In the genomic region with DNA sequence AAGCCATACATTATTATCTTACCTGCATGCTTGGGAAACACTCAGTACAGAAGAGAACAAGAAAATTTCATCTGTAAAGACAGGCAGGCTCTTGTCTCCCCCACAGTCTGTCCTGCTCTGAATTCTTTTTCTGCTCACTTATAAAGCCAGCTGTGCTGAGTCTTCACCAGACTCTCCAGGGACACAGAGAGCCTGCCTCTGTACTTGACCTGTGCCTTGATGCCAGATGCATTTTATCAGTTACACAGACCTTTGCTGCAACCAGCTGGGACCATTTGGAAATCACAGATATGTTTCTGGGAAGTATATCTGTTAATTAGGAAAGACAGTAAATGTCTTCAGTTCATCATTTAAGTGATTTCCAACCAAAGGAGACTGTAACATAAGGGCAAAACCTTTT, we compare ENCODE assay signal across 12 mouse cellular contexts. TPM values are rescaled to one million over a fixed set of nuclear protein-coding genes. Genes with fewer than 3 reads are reported as not detected.
DNase-seq lines count a peak whose midpoint lies in the region; ATAC-seq and TF ChIP-seq lines count a peak whose summit lies in the region.
"Had no signal": no experiment of that assay in that cellular context is flagged by ENCODE, and none has a peak within 500 bp of the region (broad histone marks: within the 10 kb centered on the region; RNA-seq: fewer than 3 reads in every experiment).

A gene (minus strand): TSS at position 106 of the 400 bp plus-strand sequence.

- H3K36me3 ChIP-seq in kidney, adult 2 months (ENCODE audit: control insufficient read depth, insufficient read depth, low read length), result no peaks in the 10 kb centered on the region
- no peaks in the 10 kb centered on the region for H3K36me3 ChIP-seq in midbrain, embryonic 15.5 days (replicated peaks)
- H3K36me3 ChIP-seq: forebrain, embryonic 12.5 days; heart, embryonic 15.5 days; liver, embryonic 15.5 days had no signal

- H3K9ac ChIP-seq in midbrain, embryonic 15.5 days, result no peak within 1 kb of the TSS
- H3K9ac ChIP-seq: forebrain, embryonic 12.5 days; heart, embryonic 15.5 days; liver, embryonic 15.5 days had no signal

- no peaks in the 10 kb centered on the region for H3K4me1 ChIP-seq in kidney, adult 2 months (ENCODE audit: control insufficient read depth, insufficient read depth, low read length)
- no peaks in the 10 kb centered on the region for H3K4me1 ChIP-seq in midbrain, embryonic 15.5 days
- H3K4me1 ChIP-seq: forebrain, embryonic 12.5 days; heart, embryonic 15.5 days; liver, embryonic 15.5 days had no signal

- H3K9me3 ChIP-seq in midbrain, embryonic 15.5 days, result no peaks in the 10 kb centered on the region
- H3K9me3 ChIP-seq: forebrain, embryonic 12.5 days; heart, embryonic 15.5 days; liver, embryonic 15.5 days had no signal

- DNase-seq in adrenal gland, adult 2 months, result no peak
- no peak for DNase-seq in adrenal gland, postnatal 10 days
- DNase-seq in kidney, adult 2 months, result peak; percentile 61
- no peak for DNase-seq in kidney, adult 18-20 months
- DNase-seq in kidney, postnatal 14 days, result peak; percentile 71
- DNase-seq in lung, postnatal 36 days, result peak; percentile 64

- H3K4me3 ChIP-seq in kidney, adult 2 months (ENCODE audit: insufficient read depth, low read depth, low read length), result no peak within 1 kb of the TSS
- H3K4me3 ChIP-seq in midbrain, embryonic 15.5 days, result no peak within 1 kb of the TSS
- H3K4me3 ChIP-seq: forebrain, embryonic 12.5 days; heart, embryonic 15.5 days; liver, embryonic 15.5 days had no signal

- no peak within 1 kb of the TSS for H3K4me2 ChIP-seq in midbrain, embryonic 15.5 days
- H3K4me2 ChIP-seq: forebrain, embryonic 12.5 days; heart, embryonic 15.5 days; liver, embryonic 15.5 days had no signal

- ATAC-seq in midbrain, embryonic 15.5 days (replicated peaks), result no peak
- ATAC-seq in erythroid progenitor cell, adult 5-6 weeks (replicated peaks; ENCODE audit: low FRiP score, poor library complexity, severe bottlenecking), result no peak
- ATAC-seq: intestine, embryonic 16.5 days had no signal

- TF ChIP-seq CTCF in kidney, adult 2 months (conservative IDR thresholded peaks at IDR 0.05; ENCODE audit: insufficient read depth, insufficient read length, low read depth, low read length), result no peak

- no peak within 1 kb of the TSS for H3K27ac ChIP-seq in kidney, adult 2 months (ENCODE audit: insufficient read depth, low read depth, low read length)
- H3K27ac ChIP-seq in midbrain, embryonic 15.5 days, result no peak within 1 kb of the TSS
- H3K27ac ChIP-seq: forebrain, embryonic 12.5 days; heart, embryonic 15.5 days; liver, embryonic 15.5 days had no signal

- H3K27me3 ChIP-seq in kidney, adult 2 months (replicated peaks; ENCODE audit: control insufficient read depth, insufficient read depth, low read length), result no peaks in the 10 kb centered on the region
- H3K27me3 ChIP-seq in midbrain, embryonic 15.5 days (replicated peaks), result no peaks in the 10 kb centered on the region
- H3K27me3 ChIP-seq: forebrain, embryonic 12.5 days; heart, embryonic 15.5 days; liver, embryonic 15.5 days had no signal

- TF ChIP-seq POLR2A in kidney, adult 2 months (IDR thresholded peaks at IDR 0.05; ENCODE audit: low read depth, low read length), result no peak

RNA-seq across cellular contexts. Expression of the gene that starts here (rescaled TPM):
- total RNA-seq in adrenal gland, adult 2 months (2021), result 10 to 100 TPM; 13.6 to 32.8 TPM
- 0.53 and 0.75 TPM in 2 replicates for polyA plus RNA-seq in adrenal gland, adult 2 months (2012; rRNA removed)
- 1 to 10 TPM; 6.4 to 6.6 TPM for total RNA-seq in adrenal gland, postnatal 10 days (2021)
- 2.2 and 2.3 TPM in 2 replicates for polyA plus RNA-seq in kidney, adult 2 months (2012; rRNA removed)
- 0.06 and 0.12 TPM in 2 replicates for polyA plus RNA-seq in midbrain, embryonic 15.5 days (2015; fragmentation: Nextera tagmentation; extraction: Ambion mirVana)
- total RNA-seq in erythroid progenitor cell, adult 5-6 weeks (2015; ENCODE audit: low replicate concordance), result not detected in 2 replicates
- total RNA-seq in erythroid progenitor cell, adult 5-6 weeks (2017; ENCODE audit: low replicate concordance), result not detected in 2 replicates
- polyA plus RNA-seq: forebrain, embryonic 12.5 days; liver, embryonic 15.5 days had no signal

Comparison
In these comparisons a context has a peak if more than half of its experiments do, and no peak if none do; other contexts are left out.
1. RNA of the gene that starts here (total RNA-seq): 13.6 to 32.8 TPM in adrenal gland, adult 2 months and 6.4 to 6.6 TPM in adrenal gland, postnatal 10 days; not detected in erythroid progenitor cell, adult 5-6 weeks; every median in the first group is over 4 times any median in the second.
2. DNase-seq: peak in kidney, adult 2 months (single experiment), kidney, postnatal 14 days (single experiment) and lung, postnatal 36 days (single experiment); none in adrenal gland, adult 2 months (single experiment), adrenal gland, postnatal 10 days (single experiment) and kidney, adult 18-20 months (single experiment).